Mouse (Mus musculus): ENCODE measurements around the gene Gkn3. TPM values are rescaled to one million over a fixed set of nuclear protein-coding genes. Genes with fewer than 3 reads are reported as not detected.

Gkn3 gene
- total RNA-seq (2021), result 1 to 10 TPM in 1 of 2 experiments, under 1 TPM in 1; 0.82 to 2.3 TPM
- long read RNA-seq, experiment 1, partial matches to known transcripts, result 0 of 2 reads
- long read RNA-seq, experiment 1, other reads (novel, unspliced or antisense), result 0 of 2 reads
- long read RNA-seq, experiment 2, partial matches to known transcripts, result 1 of 2 reads
- long read RNA-seq, experiment 2, other reads (novel, unspliced or antisense), result 0 of 2 reads

DNA sequence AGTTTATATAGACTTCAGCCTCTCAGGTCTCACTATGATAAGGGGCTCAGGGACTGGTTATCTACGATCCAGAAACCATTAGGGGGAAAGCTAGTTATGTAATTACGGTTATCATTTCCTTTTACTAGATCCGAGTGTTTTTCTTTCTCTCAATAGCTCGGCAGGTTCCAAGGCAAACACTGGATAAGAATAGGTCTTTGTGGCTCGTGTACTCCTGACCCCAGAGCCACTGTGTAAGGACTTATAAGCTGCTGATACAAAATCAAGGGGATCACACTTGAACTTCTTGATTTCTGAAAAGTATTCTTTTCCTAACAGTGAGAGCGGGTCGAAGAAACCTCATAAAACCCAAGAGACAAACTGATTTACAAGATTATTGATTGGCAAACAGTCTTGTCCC lies at the start of gene Gkn3:
Gene Gkn3 (minus strand): TSS at position 59 of the 400 bp plus-strand sequence.
- intact Hi-C loops (cut with DNase I; ENCODE audit: low total_unique reads), result loop anchor here (5.0 kb wide), 1 partner anchor 287 kb away; the partner anchor contains the start of gene D6Ertd527e
- no peak for DNase-seq

GRCm38 (mm10) chr6:87436745-87437144 lies 48.0 kb upstream of the Gkn3 start:
- DNase-seq, result no peak
- intact Hi-C loops (cut with DNase I; ENCODE audit: low total_unique reads), result no loop called here

GRCm38 (mm10) chr6:87435791-87436190 lies 47.1 kb upstream of the Gkn3 start:
- DNase-seq, result no peak
- intact Hi-C loops (cut with DNase I; ENCODE audit: low total_unique reads), result no loop called here

- no peak for DNase-seq
- intact Hi-C loops (cut with DNase I; ENCODE audit: low total_unique reads), result no loop called here
These were observed 39.8 kb upstream of the Gkn3 start, which contains the start of gene Bmp10 for GRCm38 (mm10) chr6:87428487-87429044. Bmp10 (plus strand) TSS chr6:87428994.

- intact Hi-C loops (cut with DNase I; ENCODE audit: low total_unique reads), result no loop called here
These were observed 38.9 kb upstream of the Gkn3 start for GRCm38 (mm10) chr6:87427616-87428015.

GRCm38 (mm10) chr6:87426954-87427353 lies 38.2 kb upstream of the Gkn3 start:
- no peak for DNase-seq
- intact Hi-C loops (cut with DNase I; ENCODE audit: low total_unique reads), result no loop called here

More at GRCm38 (mm10) chr6:87427616-87428015, 38.9 kb upstream of the Gkn3 start:
- no peak for DNase-seq

DNA sequence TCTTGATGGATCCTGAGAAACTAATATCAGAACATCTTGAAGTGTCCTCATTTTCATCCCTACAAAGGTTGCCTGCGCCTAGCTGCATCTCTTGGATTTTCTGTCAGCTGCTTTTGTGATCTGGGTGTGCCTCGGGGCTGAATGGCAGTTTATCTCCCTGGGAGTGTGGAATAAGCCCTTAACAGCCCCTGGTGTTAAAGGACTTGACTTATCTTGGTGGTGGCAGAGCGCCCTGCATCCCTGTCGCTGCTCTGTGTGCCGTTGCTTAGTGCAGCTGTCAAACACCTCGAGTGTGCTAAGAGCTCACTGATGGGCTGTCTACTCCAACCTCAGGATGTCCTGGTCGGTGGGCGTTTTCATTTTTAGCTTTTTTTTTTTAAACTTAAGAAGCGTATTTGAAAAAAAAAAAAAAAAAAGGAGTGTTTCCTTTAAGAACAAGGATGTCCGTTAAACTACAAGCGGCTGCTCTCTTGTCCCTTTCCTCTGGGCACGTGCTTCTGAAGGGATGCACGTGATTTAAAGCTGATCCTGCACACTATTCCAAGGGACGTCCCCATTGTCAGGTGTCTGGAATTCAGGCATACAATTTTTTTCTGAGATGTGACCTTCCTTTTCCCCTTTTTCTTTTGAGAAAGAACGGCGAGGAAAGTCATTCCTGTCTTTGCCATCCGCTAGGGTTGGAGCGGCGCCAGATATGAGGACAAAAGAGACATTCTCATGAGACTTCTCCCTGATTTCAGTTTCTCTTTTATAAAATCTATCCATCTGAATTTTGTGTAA lies 35.5 kb upstream of the Gkn3 start:
- peak; percentile 16 for DNase-seq

GRCm38 (mm10) chr6:87422304-87422703 lies 33.6 kb upstream of the Gkn3 start:
- no peak for DNase-seq
- intact Hi-C loops (cut with DNase I; ENCODE audit: low total_unique reads), result no loop called here

More for the DNA sequence above, 35.5 kb upstream of the Gkn3 start:
- intact Hi-C loops (cut with DNase I; ENCODE audit: low total_unique reads), result no loop called here

GRCm38 (mm10) chr6:87412011-87412410 lies 23.3 kb upstream of the Gkn3 start:
- DNase-seq, result no peak
- intact Hi-C loops (cut with DNase I; ENCODE audit: low total_unique reads), result no loop called here

GRCm38 (mm10) chr6:87401456-87401855 lies 12.7 kb upstream of the Gkn3 start:
- intact Hi-C loops (cut with DNase I; ENCODE audit: low total_unique reads), result no loop called here

GRCm38 (mm10) chr6:87399886-87400566 lies 11.3 kb upstream of the Gkn3 start:
- no peak for DNase-seq
- intact Hi-C loops (cut with DNase I; ENCODE audit: low total_unique reads), result loop anchor here (5.0 kb wide), 2 partner anchors 52 to 122 kb away; no protein-coding TSS in a partner anchor

More at GRCm38 (mm10) chr6:87401456-87401855, 12.7 kb upstream of the Gkn3 start:
- DNase-seq, result no peak

DNA sequence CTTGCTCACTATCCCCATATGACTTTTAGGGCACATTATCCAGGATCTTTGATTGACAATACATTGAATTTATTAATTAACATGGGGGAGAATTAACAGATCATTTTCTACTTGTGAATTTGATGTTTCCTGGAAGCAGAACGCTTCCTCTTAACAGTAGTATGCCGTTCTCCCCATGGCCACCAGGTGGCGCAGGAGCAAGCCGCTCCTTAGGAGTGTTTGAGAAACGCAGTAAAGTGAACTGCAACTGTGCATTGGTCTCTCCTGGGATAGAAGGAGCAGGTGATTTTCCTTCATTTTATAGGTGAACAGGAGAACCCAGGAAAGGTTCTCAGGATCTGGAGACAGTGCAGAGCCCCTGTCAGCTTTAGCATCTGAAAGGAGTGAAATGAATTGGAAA lies 10.4 kb upstream of the Gkn3 start:
- DNase-seq, result peak; percentile 67
- intact Hi-C loops (cut with DNase I; ENCODE audit: low total_unique reads), result loop anchor here (5.0 kb wide), 2 partner anchors 53 to 123 kb away; no protein-coding TSS in a partner anchor

- no peak for DNase-seq
- intact Hi-C loops (cut with DNase I; ENCODE audit: low total_unique reads), result loop anchor here (5.0 kb wide), 2 partner anchors 58 to 128 kb away; no protein-coding TSS in a partner anchor
These were observed 6.0 kb upstream of the Gkn3 start for GRCm38 (mm10) chr6:87394783-87395182.

GRCm38 (mm10) chr6:87393466-87394205 lies 4.9 kb upstream of the Gkn3 start:
- DNase-seq, result no peak
- intact Hi-C loops (cut with DNase I; ENCODE audit: low total_unique reads), result no loop called here

DNA sequence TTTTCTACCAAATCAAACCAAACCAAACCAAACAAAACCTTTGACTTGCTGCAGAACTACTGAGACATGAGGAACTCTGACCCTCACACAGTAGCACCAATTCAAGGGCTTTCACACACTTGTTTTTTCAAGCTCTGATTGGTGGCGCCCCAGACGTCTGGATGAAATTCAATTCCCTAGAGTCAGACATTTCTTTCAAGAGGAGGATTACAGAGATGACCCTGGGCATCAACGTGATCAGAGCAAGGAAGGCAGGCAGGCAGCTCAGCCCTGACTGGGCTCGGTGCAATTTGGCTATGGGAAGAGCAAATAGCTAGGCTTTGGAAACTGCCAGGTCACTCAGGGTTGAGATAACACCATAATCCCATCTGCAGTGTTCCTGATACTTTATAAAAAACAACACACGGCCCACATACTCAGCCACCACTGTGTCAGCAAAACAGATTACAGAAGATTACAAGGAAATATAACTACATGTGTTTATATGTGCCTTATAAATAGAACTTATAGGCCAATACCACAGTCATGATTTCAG lies 787 bp upstream of the Gkn3 start:
- intact Hi-C loops (cut with DNase I; ENCODE audit: low total_unique reads), result loop anchor here (5.0 kb wide), 1 partner anchor 287 kb away; the partner anchor contains the start of gene D6Ertd527e
- no peak for DNase-seq

DNA sequence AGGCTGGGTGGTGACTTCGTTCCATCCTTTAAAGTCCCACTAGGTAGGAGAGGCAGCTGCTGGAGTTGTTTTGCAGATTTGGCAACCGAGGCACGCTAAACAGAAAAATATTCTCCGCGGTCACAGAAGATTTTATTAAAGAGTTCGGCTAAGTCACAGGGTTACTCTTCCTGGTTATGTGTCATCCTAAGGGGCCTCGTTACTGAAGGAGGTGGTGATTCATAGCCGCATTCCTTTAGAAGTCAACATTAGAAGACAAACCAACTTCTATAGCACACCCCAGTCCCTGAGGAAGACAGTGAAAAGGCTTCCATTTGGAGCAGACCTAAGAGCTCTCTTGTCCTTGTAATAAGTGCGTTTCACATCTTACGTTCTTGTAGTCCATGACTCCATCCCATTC lies 2.1 kb downstream of the Gkn3 start:
- intact Hi-C loops (cut with DNase I; ENCODE audit: low total_unique reads), result loop anchor here (5.0 kb wide), 1 partner anchor 284 kb away; the partner anchor contains the start of gene D6Ertd527e

DNA sequence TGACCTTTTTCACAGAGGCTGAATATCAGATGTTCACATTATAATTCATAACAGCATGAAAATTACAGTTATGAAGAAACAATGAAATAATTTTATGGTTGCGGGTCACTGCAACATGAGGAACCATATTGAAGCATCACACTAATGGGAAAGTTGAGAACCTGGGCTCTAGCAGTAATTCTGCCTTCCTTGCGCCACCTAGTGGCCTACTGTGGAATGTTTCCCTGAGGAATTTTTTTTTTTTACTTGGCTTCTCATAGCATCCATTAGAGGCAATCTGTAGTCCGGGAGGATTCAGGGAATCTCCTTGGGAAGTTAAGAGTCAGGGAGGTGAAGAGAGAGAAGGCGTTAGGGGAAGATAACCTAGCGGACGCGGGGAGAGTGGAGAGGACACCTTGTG lies 2.5 kb downstream of the Gkn3 start:
- DNase-seq, result peak; percentile 55
- intact Hi-C loops (cut with DNase I; ENCODE audit: low total_unique reads), result loop anchor here (5.0 kb wide), 1 partner anchor 284 kb away; the partner anchor contains the start of gene D6Ertd527e

More for the DNA sequence above, 2.1 kb downstream of the Gkn3 start:
- DNase-seq, result no peak

DNA sequence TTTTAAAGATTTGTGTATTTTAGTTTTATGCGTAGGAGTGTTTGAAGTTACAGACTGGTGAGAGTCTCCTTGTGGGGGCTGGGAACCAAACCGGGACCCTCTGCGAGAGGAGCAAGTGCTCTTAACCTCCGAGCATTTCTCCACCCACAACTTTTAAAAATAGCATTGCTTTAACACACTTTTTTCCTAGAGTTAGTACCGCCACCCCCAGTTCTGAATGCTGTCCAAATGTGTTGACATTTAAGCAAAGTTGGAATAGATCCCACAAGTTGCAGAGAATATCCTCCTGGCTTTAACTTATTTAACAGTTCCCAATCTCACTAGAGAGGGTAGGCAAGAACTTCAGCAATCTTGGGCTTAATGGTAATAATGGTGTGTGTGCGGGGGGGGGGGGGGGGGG lies 4.0 kb downstream of the Gkn3 start:
- no peak for DNase-seq
- intact Hi-C loops (cut with DNase I; ENCODE audit: low total_unique reads), result loop anchor here (5.0 kb wide), 1 partner anchor 282 kb away; the partner anchor contains the start of gene D6Ertd527e

Measured in gastrocnemius, postnatal 14 days (tissue).